Mouse (Mus musculus) hindbrain, postnatal 0 days (tissue): ENCODE data around the gene Tcf12. TPM values are rescaled to one million over a fixed set of nuclear protein-coding genes. Genes with fewer than 3 reads are reported as not detected.

Experiments used
- ATAC-seq: fragments of 200-750 bp; cut with Nextera tagmentation; 2 replicates; pipeline ENCODE4 v1.8.0; 2017; ENCODE audit warnings: mild to moderate bottlenecking, moderate TSS enrichment, moderate library complexity
- DNase-seq: peaks from one replicate; pipeline ENCODE4 v3.0.0-alpha.2; 2015; ENCODE audit warnings: low spot score
- H3K27ac ChIP-seq: fragments of 300-500 bp; sonication (generic); 2 replicates; pipeline ENCODE4 v1.5.1; 2014; ENCODE audit warnings: mild to moderate bottlenecking
- H3K27me3 ChIP-seq: fragments of 300-500 bp; sonication (generic); 2 replicates; pipeline ENCODE4 v1.6.1; 2014; ENCODE audit warnings: low read length, mixed read lengths; ENCODE audit not compliant: insufficient read depth
- H3K36me3 ChIP-seq: fragments of 300-500 bp; sonication (generic); 2 replicates; pipeline ENCODE4 v1.6.1; 2014; ENCODE audit warnings: low read length, mixed read lengths; ENCODE audit not compliant: insufficient read depth
- H3K4me1 ChIP-seq: fragments of 300-500 bp; sonication (generic); 2 replicates; pipeline ENCODE4 v1.6.1; 2014; ENCODE audit warnings: antibody characterized with exemption, low read length, mixed read lengths; ENCODE audit not compliant: insufficient read depth
- H3K4me2 ChIP-seq: fragments of 300-500 bp; sonication (generic); 2 replicates; pipeline ENCODE4 v1.6.1; 2014; ENCODE audit warnings: low read depth, mild to moderate bottlenecking, low read length, moderate library complexity, mixed read lengths
- H3K4me3 ChIP-seq: fragments of 300-500 bp; sonication (generic); 2 replicates; pipeline ENCODE4 v1.5.1; 2014; ENCODE audit warnings: low read length
- H3K9ac ChIP-seq: fragments of 300-500 bp; sonication (generic); replicated peaks from 2 replicates; pipeline ENCODE4 v1.6.1; 2014; ENCODE audit warnings: mild to moderate bottlenecking, low read length, moderate library complexity, mixed read lengths
- H3K9me3 ChIP-seq: fragments of 300-500 bp; sonication (generic); 2 replicates; pipeline ENCODE4 v1.6.1; 2016; ENCODE audit warnings: low read length, mixed read lengths
- CTCF ChIP-seq: IDR thresholded peaks from 2 replicates; pipeline ENCODE4 v1.5.1; 2016; ENCODE audit warnings: antibody characterized with exemption, control low read depth, low read depth
- WGBS: fragments of 180-500 bp; shearing (Covaris S2); extraction: QIAGEN DNeasy Blood & Tissue Kit; methylation state at CpG from one replicate; pipeline ENCODE4 v1.1.7; 2014; 5-methylcytosine and 5-hydroxymethylcytosine counted together
- polyA plus RNA-seq: library from polyadenylated mRNA; unstranded; fragments of >200 nt; fragmentation: Nextera tagmentation; extraction: Ambion mirVana; gene quantifications from 2 replicates; pipeline ENCODE4 v1.2.1, GENCODE M21; 2015
- total RNA-seq: library from RNA; depleted of rRNA; stranded (reverse); fragments of >200 nt; gene quantifications from 2 replicates; pipeline ENCODE4 v1.2.3, GENCODE M21; 2014

Tcf12 gene
- total and polyA plus RNA-seq, 2 experiments from 2014 or later = 65.5 to 155 TPM

GRCm38 (mm10) chr9:72040156-72040555, 71.5 kb downstream of the Tcf12 start:
- H3K36me3 ChIP-seq = no peaks in the 10 kb centered on the region
- H3K9me3 ChIP-seq = no peaks in the 10 kb centered on the region
- no peak overlapping the region for H3K9ac ChIP-seq
- no peak for DNase-seq
- H3K27ac ChIP-seq = no peak overlapping the region
- no peak for ATAC-seq
- H3K4me1 ChIP-seq = 0 out of 2 replicates have a peak, but pooled peaks cover 4% of the 10 kb centered on the region
- H3K4me2 ChIP-seq = no peak overlapping the region
- TF ChIP-seq CTCF = no peak
- no peak overlapping the region for H3K4me3 ChIP-seq
- H3K27me3 ChIP-seq = no peaks in the 10 kb centered on the region

GRCm38 (mm10) chr9:72039369-72039768, 72.3 kb downstream of the Tcf12 start:
- H3K36me3 ChIP-seq = no peaks in the 10 kb centered on the region
- ATAC-seq = no peak
- no peak for TF ChIP-seq CTCF
- H3K27ac ChIP-seq = no peak overlapping the region
- H3K27me3 ChIP-seq = no peaks in the 10 kb centered on the region
- WGBS = 89% methylated on average over 2 of the region's 2 CpGs
- DNase-seq = no peak
- no peaks in the 10 kb centered on the region for H3K9me3 ChIP-seq
- H3K9ac ChIP-seq = no peak overlapping the region
- 0 out of 2 replicates have a peak, but pooled peaks cover 4% of the 10 kb centered on the region for H3K4me1 ChIP-seq
- H3K4me2 ChIP-seq = no peak overlapping the region
- no peak overlapping the region for H3K4me3 ChIP-seq

GRCm38 (mm10) chr9:72037059-72037516, 74.6 kb downstream of the Tcf12 start:
- DNase-seq (no peak), ATAC-seq (no peak)
- Histone ChIP-seq H3K9ac (no peak overlapping the region), H3K27me3 (no peaks in the 10 kb centered on the region), H3K4me1 (0 out of 2 replicates have a peak, but pooled peaks cover 4% of the 10 kb centered on the region), H3K36me3 (no peaks in the 10 kb centered on the region), H3K9me3 (no peaks in the 10 kb centered on the region), H3K4me2 (no peak overlapping the region), H3K27ac (no peak overlapping the region), H3K4me3 (no peak overlapping the region)
- 52% methylated on average over 2 of the region's 2 CpGs for WGBS
- no peak for TF ChIP-seq CTCF

GRCm38 (mm10) chr9:72036257-72036656, 75.4 kb downstream of the Tcf12 start:
- TF ChIP-seq CTCF = no peak
- Histone ChIP-seq H3K36me3 (no peaks in the 10 kb centered on the region), H3K4me1 (0 out of 2 replicates have a peak, but pooled peaks cover 4% of the 10 kb centered on the region), H3K27ac (no peak overlapping the region), H3K4me2 (no peak overlapping the region), H3K27me3 (no peaks in the 10 kb centered on the region), H3K9ac (no peak overlapping the region), H3K4me3 (no peak overlapping the region), H3K9me3 (no peaks in the 10 kb centered on the region)
- ATAC-seq (no peak), DNase-seq (no peak)
- 62% methylated on average over 3 of the region's 3 CpGs for WGBS

- no peak for ATAC-seq
- H3K4me3 ChIP-seq = no peak overlapping the region
Observed at GRCm38 (mm10) chr9:72033271-72033670, 78.4 kb downstream of the Tcf12 start.

GRCm38 (mm10) chr9:72030274-72030673, 81.4 kb downstream of the Tcf12 start:
- H3K4me3 ChIP-seq = no peak overlapping the region
- no peak for DNase-seq
- H3K27me3 ChIP-seq = no peaks in the 10 kb centered on the region
- H3K9me3 ChIP-seq = no peaks in the 10 kb centered on the region
- no peak overlapping the region for H3K4me2 ChIP-seq
- no peak overlapping the region for H3K27ac ChIP-seq
- 0 out of 2 replicates have a peak, but pooled peaks cover 2% of the 10 kb centered on the region for H3K4me1 ChIP-seq
- ATAC-seq = no peak
- TF ChIP-seq CTCF = no peak
- H3K36me3 ChIP-seq = no peaks in the 10 kb centered on the region
- no peak overlapping the region for H3K9ac ChIP-seq

More at GRCm38 (mm10) chr9:72033271-72033670, 78.4 kb downstream of the Tcf12 start:
- H3K4me1 ChIP-seq = 0 out of 2 replicates have a peak, but pooled peaks cover 6% of the 10 kb centered on the region
- no peaks in the 10 kb centered on the region for H3K27me3 ChIP-seq
- no peak overlapping the region for H3K4me2 ChIP-seq
- no peaks in the 10 kb centered on the region for H3K36me3 ChIP-seq
- 77% methylated on average over 2 of the region's 2 CpGs for WGBS
- H3K9ac ChIP-seq = no peak overlapping the region
- no peak overlapping the region for H3K27ac ChIP-seq
- no peaks in the 10 kb centered on the region for H3K9me3 ChIP-seq
- DNase-seq = no peak
- no peak for TF ChIP-seq CTCF

- Histone ChIP-seq H3K27ac (no peak overlapping the region), H3K36me3 (no peaks in the 10 kb centered on the region), H3K4me1 (0 out of 2 replicates have a peak, but pooled peaks cover 2% of the 10 kb centered on the region), H3K4me3 (no peak overlapping the region), H3K9ac (no peak overlapping the region), H3K9me3 (no peaks in the 10 kb centered on the region), H3K27me3 (no peaks in the 10 kb centered on the region), H3K4me2 (no peak overlapping the region)
- no peak for TF ChIP-seq CTCF
- ATAC-seq = no peak
- 75% methylated on average over 1 of the region's 1 CpGs for WGBS
- DNase-seq = no peak
Observed at GRCm38 (mm10) chr9:72029601-72030000, 82.1 kb downstream of the Tcf12 start.
